Mouse (Mus musculus) heart, adult 2 months (tissue): ENCODE measurements at regions not wholly inside any gene's neighbourhood (a gene's known extent, or its start where the extent isn't known, plus 50 kb on each side); places are given as distances from the start of the nearest gene placed in this dataset.

ENCODE experiments used
- DNase-seq, 2 experiments: peaks; one replicate each; pipeline ENCODE4 v3.0.0; 2021
- H3K27ac ChIP-seq: fragments of 200-600 bp; 2 replicates; pipeline ENCODE4 v1.8.1; 2022
- H3K27me3 ChIP-seq: fragments of 200-500 bp; 2 replicates; pipeline ENCODE4 v1.6.1; 2012; ENCODE audit warnings: mild to moderate bottlenecking, low read length, inconsistent platforms, mixed read lengths; ENCODE audit not compliant: control insufficient read depth, insufficient read depth
- H3K36me3 ChIP-seq: fragments of 200-500 bp; 2 replicates; pipeline ENCODE4 v1.6.1; 2012; ENCODE audit warnings: low read length, inconsistent platforms; ENCODE audit not compliant: control insufficient read depth, insufficient read depth
- H3K4me1 ChIP-seq: fragments of 200-500 bp; 2 replicates; pipeline ENCODE4 v1.6.1; 2011; ENCODE audit warnings: low read length; ENCODE audit not compliant: control insufficient read depth, insufficient read depth
- H3K4me3 ChIP-seq: fragments of 200-600 bp; 2 replicates; pipeline ENCODE4 v1.8.1; 2022
- H3K79me2 ChIP-seq: fragments of 200-500 bp; replicated peaks from 2 replicates; pipeline ENCODE4 v1.6.1; 2012; ENCODE audit warnings: mild to moderate bottlenecking, inconsistent platforms, low read length, moderate library complexity, mixed read lengths; ENCODE audit not compliant: control insufficient read depth, insufficient read depth
- H3K9ac ChIP-seq: fragments of 200-500 bp; 2 replicates; pipeline ENCODE4 v1.6.1; 2012; ENCODE audit warnings: low read depth, mild to moderate bottlenecking, control low read depth, inconsistent platforms, low read length, mixed read lengths
- CTCF ChIP-seq: fragments of 200-600 bp; IDR thresholded peaks from 2 replicates; pipeline ENCODE4 v1.8.1; 2022; ENCODE audit warnings: antibody characterized with exemption, mild to moderate bottlenecking, moderate library complexity
- EP300 ChIP-seq: fragments of 200-500 bp; IDR thresholded peaks from 2 replicates; pipeline ENCODE4 v1.6.1; 2011; ENCODE audit warnings: low read depth, low read length, control low read depth; ENCODE audit not compliant: insufficient read depth
- POLR2A ChIP-seq: fragments of 200-500 bp; IDR thresholded peaks from 2 replicates; pipeline ENCODE4 v1.6.1; 2011; ENCODE audit warnings: mild to moderate bottlenecking, low read depth, low read length, control low read depth; ENCODE audit not compliant: insufficient read depth
- WGBS: fragments of 180-500 bp; shearing (Covaris S2); methylation state at CpG from one replicate; pipeline ENCODE4 v1.1.7; 2018; 5-methylcytosine and 5-hydroxymethylcytosine counted together
- intact Hi-C: fragments of 180-260 bp; cut with DNase I; formaldehyde crosslinking; loops from one replicate; pipeline ENCODE4 v1.15.1; 2025

GRCm38 (mm10) chr13:44569241-44569778, 160.0 kb upstream of the Jarid2 start:
- Histone ChIP-seq H3K9ac (no peak overlapping the region), H3K27ac (peak overlapping the region; percentile 80), H3K4me1 (no peaks in the 10 kb centered on the region), H3K79me2 (no peaks in the 10 kb centered on the region), H3K4me3 (no peak overlapping the region), H3K27me3 (no peaks in the 10 kb centered on the region), H3K36me3 (no peaks in the 10 kb centered on the region; the same call in 1 of the 2 replicates)
- DNase-seq = peak in 1 of 2 experiments; percentile 34
- TF ChIP-seq EP300 (no peak), CTCF (no peak), POLR2A (no peak)
- 41% methylated on average over 3 of the region's 3 CpGs for WGBS
- intact Hi-C loops = no loop called here

- 43% methylated on average over 7 of the region's 7 CpGs for WGBS
- Histone ChIP-seq H3K4me3 (no peak overlapping the region), H3K79me2 (no peaks in the 10 kb centered on the region), H3K27me3 (no peaks in the 10 kb centered on the region), H3K27ac (no peak overlapping the region), H3K9ac (no peak overlapping the region), H3K4me1 (no peaks in the 10 kb centered on the region), H3K36me3 (no peaks in the 10 kb centered on the region; the same call in 1 of the 2 replicates)
- TF ChIP-seq CTCF = no peak
- TF ChIP-seq EP300 = no peak
- TF ChIP-seq POLR2A = no peak
- no peak for DNase-seq
- intact Hi-C loops = no loop called here
Observed at GRCm38 (mm10) chr13:44573463-44573862, 155.8 kb upstream of the Jarid2 start.

DNA sequence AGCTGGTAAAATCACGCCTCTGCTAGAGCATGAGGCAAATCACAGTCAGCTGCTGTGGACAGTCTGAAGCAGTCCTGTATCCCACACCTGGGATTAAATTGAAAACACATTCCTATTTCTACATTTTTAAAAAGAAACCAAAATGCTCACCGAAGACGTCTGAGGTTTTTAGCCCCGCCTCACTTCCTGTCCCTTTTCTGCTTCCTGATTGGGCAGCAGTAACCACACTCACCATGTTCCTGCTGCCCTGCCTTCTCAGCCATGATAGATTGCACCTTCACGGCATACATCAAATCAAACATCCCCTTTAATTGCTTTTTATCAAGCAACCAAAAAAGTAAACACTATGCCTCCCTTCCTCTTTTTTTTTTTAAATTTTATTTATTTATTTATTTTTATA, 150.1 kb upstream of the Jarid2 start:
- WGBS = 83% methylated on average over 5 of the region's 5 CpGs
- Histone ChIP-seq H3K27ac (no peak overlapping the region), H3K79me2 (no peaks in the 10 kb centered on the region), H3K9ac (no peak overlapping the region), H3K4me1 (no peaks in the 10 kb centered on the region), H3K36me3 (no peaks in the 10 kb centered on the region), H3K4me3 (no peak overlapping the region), H3K27me3 (no peaks in the 10 kb centered on the region)
- no peak for DNase-seq
- no peak for TF ChIP-seq CTCF
- no peak for TF ChIP-seq POLR2A
- no peak for TF ChIP-seq EP300
- intact Hi-C loops = no loop called here

GRCm38 (mm10) chr13:44580156-44580736, 149.0 kb upstream of the Jarid2 start:
- no peak for DNase-seq
- H3K27ac ChIP-seq = no peak overlapping the region; the same call in 1 of the 2 replicates
- no peak overlapping the region for H3K9ac ChIP-seq
- H3K4me1 ChIP-seq = no peaks in the 10 kb centered on the region
- no peaks in the 10 kb centered on the region for H3K36me3 ChIP-seq
- TF ChIP-seq CTCF = no peak
- no peak for TF ChIP-seq EP300
- no peak for TF ChIP-seq POLR2A
- no peaks in the 10 kb centered on the region for H3K27me3 ChIP-seq
- H3K4me3 ChIP-seq = no peak overlapping the region
- no peaks in the 10 kb centered on the region for H3K79me2 ChIP-seq
- intact Hi-C loops = no loop called here
- 67% methylated on average over 15 of the region's 15 CpGs for WGBS

DNA sequence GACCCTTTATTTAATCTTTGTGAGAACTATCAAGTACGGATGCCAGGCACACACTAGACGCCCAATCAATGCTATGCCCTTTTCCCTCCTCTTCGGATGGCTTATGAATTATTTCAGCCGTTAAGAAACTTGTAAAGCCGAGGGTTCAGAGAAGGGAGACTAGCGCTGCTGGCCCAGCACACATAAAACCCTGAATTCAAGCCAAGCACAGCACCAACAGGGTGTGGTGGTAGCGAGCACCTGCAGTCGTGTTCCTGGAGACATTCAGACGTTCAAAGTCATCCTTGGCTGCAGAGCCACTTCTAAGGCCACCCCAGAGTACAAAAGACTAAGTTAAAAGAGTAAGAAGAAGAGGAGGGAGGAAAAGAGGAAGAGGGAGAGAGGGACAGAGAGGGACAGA, 148.5 kb upstream of the Jarid2 start:
- no peak for DNase-seq
- TF ChIP-seq POLR2A (no peak), CTCF (no peak), EP300 (no peak)
- no peaks in the 10 kb centered on the region for H3K4me1 ChIP-seq
- no peaks in the 10 kb centered on the region for H3K36me3 ChIP-seq
- H3K27ac ChIP-seq = peak overlapping the region; percentile 33
- intact Hi-C loops = no loop called here
- H3K4me3 ChIP-seq = no peak overlapping the region
- WGBS = 32% methylated on average over 9 of the region's 9 CpGs
- 0 out of 2 replicates have a peak overlapping the region, but pooled peaks have one; percentile 15 for H3K9ac ChIP-seq
- H3K27me3 ChIP-seq = no peaks in the 10 kb centered on the region
- H3K79me2 ChIP-seq = no peaks in the 10 kb centered on the region

DNA sequence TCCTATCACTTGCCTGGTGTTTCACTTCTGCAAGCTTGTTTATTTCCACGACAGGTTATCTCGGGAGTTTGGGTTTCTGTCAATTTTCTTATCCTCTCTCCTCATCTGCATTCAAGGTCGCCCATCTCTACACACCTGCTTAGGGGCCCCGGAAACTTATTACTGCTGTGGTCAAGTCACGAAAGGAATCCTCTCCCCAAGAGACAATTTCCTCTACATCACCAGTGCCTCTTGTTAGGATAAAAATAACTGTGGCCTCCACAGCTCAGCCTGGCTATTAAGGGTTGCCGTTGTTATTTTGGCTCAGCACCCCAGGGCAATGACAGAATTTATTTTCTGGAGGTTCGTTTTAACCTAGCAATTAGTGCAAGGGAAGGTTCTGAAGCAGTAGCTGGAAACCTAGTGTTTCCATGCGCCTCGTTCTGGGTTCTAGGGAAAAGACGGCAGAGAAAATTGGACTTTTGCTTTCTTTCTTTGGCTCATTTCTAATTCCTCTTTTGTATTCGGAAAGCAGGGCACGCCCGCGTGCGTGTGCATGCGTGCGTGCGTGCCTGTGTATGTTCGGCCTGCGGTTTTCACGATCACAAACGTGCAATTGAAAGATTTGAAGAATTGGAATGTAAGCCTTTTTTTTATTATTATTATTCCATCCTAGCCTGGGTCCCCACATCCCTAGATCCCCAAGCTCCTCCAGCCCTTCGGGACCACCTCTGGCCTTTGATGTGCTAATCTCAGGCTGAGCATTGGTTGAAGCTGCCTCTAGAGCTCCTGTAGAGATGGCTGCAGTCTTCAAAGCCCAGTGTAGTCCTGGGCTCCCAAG, 147.1 kb upstream of the Jarid2 start:
- DNase-seq = peak; percentile 21 to 28

More for the DNA sequence above, 147.1 kb upstream of the Jarid2 start:
- intact Hi-C loops = no loop called here
- H3K27me3 ChIP-seq = no peaks in the 10 kb centered on the region
- TF ChIP-seq EP300 (no peak), CTCF (no peak), POLR2A (no peak)
- WGBS = 49% methylated on average over 23 of the region's 23 CpGs
- peak overlapping the region; percentile 73 for H3K27ac ChIP-seq
- peak overlapping the region; percentile 35; the same call in 1 of the 2 replicates for H3K9ac ChIP-seq
- H3K4me1 ChIP-seq = no peaks in the 10 kb centered on the region
- peak overlapping the region; percentile 27; the same call in 1 of the 2 replicates for H3K4me3 ChIP-seq
- no peaks in the 10 kb centered on the region for H3K79me2 ChIP-seq
- no peaks in the 10 kb centered on the region for H3K36me3 ChIP-seq
